Mouse (Mus musculus): ENCODE data around the gene Iqschfp.

DNA sequence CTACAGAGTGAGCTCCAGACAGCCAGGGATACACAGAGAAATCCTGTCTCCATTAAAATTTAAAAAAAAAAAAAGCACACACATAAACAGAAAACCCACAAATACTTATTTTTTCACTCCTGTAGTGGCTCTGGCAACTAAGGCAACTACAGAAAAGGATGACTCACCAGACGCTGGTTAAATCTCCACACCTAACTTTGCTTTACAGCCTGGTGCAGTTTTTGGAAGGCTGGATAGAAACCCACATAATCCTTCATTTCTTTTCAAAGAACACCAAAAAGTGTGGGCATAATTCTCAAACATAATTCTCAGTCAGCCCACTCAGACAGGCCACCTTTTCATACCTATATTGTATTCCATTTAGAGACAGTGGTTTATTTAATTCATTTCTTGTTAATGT is 746.7 kb downstream of the Iqschfp start:
- TF ChIP-seq CTCF (IDR thresholded peaks at IDR 0.05; ENCODE audit: low read depth), result no peak
- no peak for TF ChIP-seq EP300 (IDR thresholded peaks at IDR 0.05; ENCODE audit: low read depth)

Measured in liver, postnatal 0 days (tissue).